Mouse (Mus musculus): ENCODE results near the gene Kcnk4.

Kcnk4 gene

GRCm38 (mm10) chr19:6934195-6934977 lies at the start of gene Kcnk4:
Gene Kcnk4 (minus strand): TSS chr19:6934515.
- no peak for DNase-seq (ENCODE audit: extremely low spot score, low read depth, low spot score)

GRCm38 (mm10) chr19:6983621-6984020 lies 49.3 kb upstream of the Kcnk4 start:
- no peak for DNase-seq (ENCODE audit: extremely low spot score, low read depth, low spot score)

GRCm38 (mm10) chr19:6981465-6981864 lies 47.1 kb upstream of the Kcnk4 start:
- no peak for DNase-seq (ENCODE audit: extremely low spot score, low read depth, low spot score)

- DNase-seq (ENCODE audit: extremely low spot score, low read depth, low spot score): peak; percentile 96
Observed at GRCm38 (mm10) chr19:6980381-6981093, 46.2 kb upstream of the Kcnk4 start, which contains the start of gene Fkbp2. Gene Fkbp2 (minus strand): TSS chr19:6980501.

GRCm38 (mm10) chr19:6979486-6980380 lies 45.4 kb upstream of the Kcnk4 start:
- DNase-seq (ENCODE audit: extremely low spot score, low read depth, low spot score): peak; percentile 90

- DNase-seq (ENCODE audit: extremely low spot score, low read depth, low spot score): no peak
Observed at GRCm38 (mm10) chr19:6979001-6979479, 44.7 kb upstream of the Kcnk4 start.

GRCm38 (mm10) chr19:6978639-6978974 lies 44.3 kb upstream of the Kcnk4 start:
- DNase-seq (ENCODE audit: extremely low spot score, low read depth, low spot score): no peak

- DNase-seq (ENCODE audit: extremely low spot score, low read depth, low spot score): no peak
Observed at GRCm38 (mm10) chr19:6977759-6978638, 43.7 kb upstream of the Kcnk4 start.

GRCm38 (mm10) chr19:6975537-6976521 lies 41.5 kb upstream of the Kcnk4 start, which contains the start of gene Plcb3:
Gene Plcb3 (minus strand): TSS chr19:6976470.
- DNase-seq (ENCODE audit: extremely low spot score, low read depth, low spot score): no peak

- DNase-seq (ENCODE audit: extremely low spot score, low read depth, low spot score): no peak
Observed at GRCm38 (mm10) chr19:6974211-6975205, 40.2 kb upstream of the Kcnk4 start, which contains the start of gene Ppp1r14b. Gene Ppp1r14b (plus strand): TSS chr19:6974968.

GRCm38 (mm10) chr19:6973581-6974190 lies 39.4 kb upstream of the Kcnk4 start:
- DNase-seq (ENCODE audit: extremely low spot score, low read depth, low spot score): no peak

- no peak for DNase-seq (ENCODE audit: extremely low spot score, low read depth, low spot score)
Observed at GRCm38 (mm10) chr19:6972247-6972917, 38.1 kb upstream of the Kcnk4 start.

GRCm38 (mm10) chr19:6971644-6972043 lies 37.3 kb upstream of the Kcnk4 start:
- DNase-seq (ENCODE audit: extremely low spot score, low read depth, low spot score): no peak

- DNase-seq (ENCODE audit: extremely low spot score, low read depth, low spot score): no peak
Observed at GRCm38 (mm10) chr19:6970460-6971085, 36.3 kb upstream of the Kcnk4 start.

GRCm38 (mm10) chr19:6969665-6970381 lies 35.5 kb upstream of the Kcnk4 start:
- DNase-seq (ENCODE audit: extremely low spot score, low read depth, low spot score): no peak

GRCm38 (mm10) chr19:6969291-6969664 lies 35.0 kb upstream of the Kcnk4 start:
- DNase-seq (ENCODE audit: extremely low spot score, low read depth, low spot score): no peak

All from hindlimb bud, embryonic 11.5 days (tissue).